Mouse (Mus musculus): ENCODE measurements at regions not wholly inside any gene's neighbourhood (a gene's known extent, or its start where the extent isn't known, plus 50 kb on each side); places are given as distances from the start of the nearest gene placed in this dataset.

GRCm38 (mm10) chr4:87695811-87696210 lies 337.4 kb downstream of the Mllt3 start:
- TF ChIP-seq USF1 (IDR thresholded peaks at IDR 0.05; ENCODE audit: low read depth) (no peak), CTCF (IDR thresholded peaks at IDR 0.05; ENCODE audit: control insufficient read depth, insufficient read depth, insufficient read length) (no peak), CEBPB (IDR thresholded peaks at IDR 0.05; ENCODE audit: low read depth) (no peak), MYOD1 (IDR thresholded peaks at IDR 0.05; ENCODE audit: control insufficient read depth, insufficient read length, low read depth) (no peak), MAX (IDR thresholded peaks at IDR 0.05) (no peak)
